Mouse (Mus musculus) heart, adult 2 months (tissue): ENCODE measurements at regions not wholly inside any gene's neighbourhood (a gene's known extent, or its start where the extent isn't known, plus 50 kb on each side); places are given as distances from the start of the nearest gene placed in this dataset.

ENCODE experiments used
- CTCF ChIP-seq: fragments of 200-600 bp; IDR thresholded peaks from 2 replicates; pipeline ENCODE4 v1.8.1; 2022; ENCODE audit warnings: antibody characterized with exemption, mild to moderate bottlenecking, moderate library complexity
- EP300 ChIP-seq: fragments of 200-500 bp; IDR thresholded peaks from 2 replicates; pipeline ENCODE4 v1.6.1; 2011; ENCODE audit warnings: low read depth, low read length, control low read depth; ENCODE audit not compliant: insufficient read depth
- POLR2A ChIP-seq: fragments of 200-500 bp; IDR thresholded peaks from 2 replicates; pipeline ENCODE4 v1.6.1; 2011; ENCODE audit warnings: mild to moderate bottlenecking, low read depth, low read length, control low read depth; ENCODE audit not compliant: insufficient read depth

DNA sequence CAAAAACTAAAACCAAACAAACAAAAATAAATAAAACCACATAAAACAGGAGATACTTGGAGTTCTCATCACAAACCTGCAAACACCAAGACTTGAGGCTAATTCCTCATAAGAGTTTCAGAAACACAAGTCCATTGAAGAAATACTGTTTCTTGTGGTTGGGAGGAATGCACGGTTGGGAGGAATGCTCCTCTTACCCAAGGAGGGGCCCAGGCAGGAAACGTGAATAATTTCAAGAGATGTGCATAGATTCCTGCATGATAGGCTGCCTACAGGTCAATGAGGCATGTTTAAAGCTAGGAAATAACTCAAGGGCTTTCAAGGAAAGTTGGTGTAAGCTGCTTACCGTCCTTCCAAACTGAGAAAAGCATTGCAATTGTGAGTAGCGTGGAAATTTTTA, 243.7 kb downstream of the Fam49a start:
- TF ChIP-seq CTCF: no peak
- TF ChIP-seq POLR2A: no peak
- TF ChIP-seq EP300: no peak
